Mouse (Mus musculus): ENCODE data around the gene Galnt9.
A peak's percentile ranks its signal among the peaks of the same experiment; 100 is the strongest.

The Galnt9 gene

DNA sequence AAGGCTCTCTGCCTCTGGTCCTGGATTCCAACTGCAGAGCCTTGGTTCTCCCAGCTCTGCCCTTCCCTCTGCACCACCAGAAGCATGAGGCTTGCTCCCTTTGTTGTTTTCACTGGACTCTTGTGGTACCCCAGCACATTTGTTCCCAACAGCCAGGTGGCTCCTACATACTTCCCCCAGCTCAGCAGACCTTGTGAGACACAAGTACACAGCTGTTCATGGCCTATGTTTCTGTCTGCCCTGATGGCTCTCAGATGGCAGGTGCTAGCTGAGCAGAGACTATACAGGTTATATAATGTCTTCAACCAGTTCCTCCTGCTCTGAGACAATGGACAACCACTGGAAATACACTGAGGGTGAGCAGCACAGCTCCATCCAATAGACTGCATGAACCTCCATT is 43.3 kb downstream of the Galnt9 start:
- DNase-seq (ENCODE audit: low read depth, low spot score): no peak

- no peak for DNase-seq (ENCODE audit: low read depth, low spot score)
Measured at GRCm38 (mm10) chr5:110589833-110590232, 45.7 kb downstream of the Galnt9 start.

GRCm38 (mm10) chr5:110594465-110594864 is 50.3 kb downstream of the Galnt9 start:
- DNase-seq (ENCODE audit: low read depth, low spot score): no peak

GRCm38 (mm10) chr5:110595341-110595740 is 51.2 kb downstream of the Galnt9 start:
- DNase-seq (ENCODE audit: low read depth, low spot score): no peak

- DNase-seq (ENCODE audit: low read depth, low spot score): no peak
Measured at GRCm38 (mm10) chr5:110596086-110596780, 52.1 kb downstream of the Galnt9 start.

GRCm38 (mm10) chr5:110597502-110597901 is 53.3 kb downstream of the Galnt9 start:
- peak; percentile 62 for DNase-seq (ENCODE audit: low read depth, low spot score)

DNA sequence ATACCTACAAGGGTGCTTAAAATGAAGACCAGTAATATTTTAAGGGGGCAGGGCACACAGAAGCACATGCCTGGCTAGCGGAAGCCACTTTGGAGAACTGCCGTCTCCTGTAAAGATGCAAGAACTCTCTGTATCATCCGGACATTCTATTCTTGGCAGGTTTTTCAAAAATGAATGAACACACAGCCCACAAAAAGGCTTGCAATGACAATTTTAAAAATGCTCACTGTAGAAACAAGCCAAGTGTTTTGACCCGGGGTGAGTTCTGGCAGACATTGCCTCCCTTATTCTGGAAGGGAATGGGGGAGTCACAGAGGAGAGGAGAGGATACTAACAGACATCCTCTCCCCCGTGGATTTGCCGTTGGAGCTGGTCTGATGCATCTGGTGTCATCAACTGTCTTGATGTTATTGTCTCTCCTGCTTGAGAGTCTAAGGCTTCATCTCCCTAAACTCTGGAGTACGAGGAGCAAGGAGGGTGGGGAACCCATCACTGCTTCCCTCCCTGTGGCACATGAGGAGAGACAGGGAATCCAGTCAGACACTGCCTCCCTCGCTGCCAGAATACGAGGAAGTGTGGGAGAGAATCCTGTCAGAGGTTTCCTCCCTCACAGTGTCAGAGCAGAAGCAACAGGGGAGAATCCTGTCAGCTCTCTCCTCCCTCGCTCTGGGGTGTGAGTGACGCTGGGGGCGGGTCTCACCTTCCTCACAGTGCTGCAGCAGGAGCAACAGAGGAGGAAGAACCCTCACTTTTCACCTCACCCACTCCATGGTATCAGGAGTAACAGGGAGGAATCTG is 54.3 kb downstream of the Galnt9 start:
- no peak for DNase-seq (ENCODE audit: low read depth, low spot score)

DNA sequence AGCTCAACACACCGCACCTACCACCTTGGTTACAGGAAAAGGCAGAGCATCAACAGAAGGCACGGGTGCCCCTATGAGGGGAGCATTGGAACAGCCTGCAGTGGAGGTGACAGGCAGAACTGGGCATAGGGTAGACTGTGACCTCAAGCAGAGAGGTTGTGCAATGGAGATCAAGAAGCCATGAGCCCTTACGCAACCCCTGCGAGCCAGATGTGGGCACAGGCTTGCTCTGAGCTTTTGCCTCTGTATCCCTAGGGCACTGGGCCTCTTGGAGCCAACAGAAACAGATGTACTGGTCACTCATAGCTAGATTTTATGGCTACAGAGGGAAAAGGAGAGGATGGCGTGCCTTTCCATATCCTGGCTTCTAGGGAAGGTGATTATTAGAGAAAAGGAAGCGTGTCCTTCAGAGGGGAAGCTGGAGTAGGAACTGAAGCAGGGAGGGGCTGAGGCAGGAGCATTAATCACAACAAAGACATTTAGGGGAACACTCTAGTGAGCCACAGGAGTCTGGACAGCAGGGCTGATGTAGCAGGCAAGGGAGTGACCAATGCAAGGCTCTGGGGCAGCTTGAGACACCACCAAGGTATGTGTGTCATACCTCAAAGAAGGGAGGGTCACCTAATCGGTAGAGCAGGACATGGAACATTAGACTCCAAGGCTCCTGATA is 59.0 kb downstream of the Galnt9 start:
- no peak for DNase-seq (ENCODE audit: low read depth, low spot score)

- DNase-seq (ENCODE audit: low read depth, low spot score): no peak
Measured at GRCm38 (mm10) chr5:110604311-110604710, 60.2 kb downstream of the Galnt9 start.

DNA sequence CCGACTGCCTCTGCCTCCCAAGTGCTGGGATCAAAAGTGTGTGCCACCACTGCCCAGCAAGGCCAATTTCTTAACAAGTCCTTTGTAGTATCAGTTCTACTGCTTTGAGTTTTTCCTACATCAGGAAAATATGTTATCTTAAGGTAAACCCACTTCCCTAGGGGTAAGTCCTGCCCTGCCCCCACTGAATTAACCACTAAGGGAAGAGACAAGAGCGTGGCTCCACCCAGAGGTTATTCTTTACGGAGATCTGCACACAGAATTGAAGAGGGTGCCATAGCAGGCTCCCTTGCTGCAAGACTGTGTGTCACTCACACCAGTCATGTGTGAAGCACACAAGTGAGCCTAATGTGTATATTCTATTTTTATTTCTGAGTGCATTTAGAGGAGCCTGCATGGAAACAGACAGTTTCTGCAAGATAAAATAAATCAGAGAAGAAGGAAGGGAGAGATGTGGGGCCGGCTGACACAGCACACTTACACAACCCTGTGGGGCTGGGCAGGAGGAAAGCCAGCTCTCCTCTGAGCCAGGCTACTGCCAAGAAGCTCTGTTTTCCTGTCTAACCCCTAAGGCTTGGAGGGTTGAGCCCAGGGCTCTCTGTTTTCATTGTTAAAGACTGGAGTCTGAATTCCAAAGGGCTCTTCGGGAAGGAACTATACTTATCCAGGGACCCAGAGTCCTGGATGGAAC is 61.5 kb downstream of the Galnt9 start:
- no peak for DNase-seq (ENCODE audit: low read depth, low spot score)

- DNase-seq (ENCODE audit: low read depth, low spot score): no peak
Measured at GRCm38 (mm10) chr5:110607767-110608166, 63.6 kb downstream of the Galnt9 start.

- no peak for DNase-seq (ENCODE audit: low read depth, low spot score)
Measured at GRCm38 (mm10) chr5:110608336-110608735, 64.2 kb downstream of the Galnt9 start.

DNA sequence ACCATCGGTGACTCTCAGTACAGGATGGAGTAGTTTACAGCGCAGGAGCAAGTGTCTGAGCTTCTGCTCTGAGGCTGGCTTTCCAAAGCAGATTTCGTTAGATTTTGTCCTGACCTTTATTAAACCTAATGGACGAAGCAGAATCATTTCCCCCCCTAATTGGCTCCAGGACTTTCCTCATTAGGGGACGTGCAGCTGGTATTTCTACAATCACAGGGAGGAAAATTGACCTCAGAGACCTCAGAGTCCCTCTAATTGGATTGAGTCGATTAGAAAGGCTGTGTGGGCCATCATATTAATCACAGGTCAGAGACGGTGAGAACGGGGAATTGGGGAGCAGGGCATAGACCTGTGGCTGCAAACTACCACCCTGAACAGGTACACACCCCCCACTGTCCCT is 64.8 kb downstream of the Galnt9 start:
- DNase-seq (ENCODE audit: low read depth, low spot score): no peak

GRCm38 (mm10) chr5:110609425-110609824 is 65.3 kb downstream of the Galnt9 start:
- DNase-seq (ENCODE audit: low read depth, low spot score): no peak

DNA sequence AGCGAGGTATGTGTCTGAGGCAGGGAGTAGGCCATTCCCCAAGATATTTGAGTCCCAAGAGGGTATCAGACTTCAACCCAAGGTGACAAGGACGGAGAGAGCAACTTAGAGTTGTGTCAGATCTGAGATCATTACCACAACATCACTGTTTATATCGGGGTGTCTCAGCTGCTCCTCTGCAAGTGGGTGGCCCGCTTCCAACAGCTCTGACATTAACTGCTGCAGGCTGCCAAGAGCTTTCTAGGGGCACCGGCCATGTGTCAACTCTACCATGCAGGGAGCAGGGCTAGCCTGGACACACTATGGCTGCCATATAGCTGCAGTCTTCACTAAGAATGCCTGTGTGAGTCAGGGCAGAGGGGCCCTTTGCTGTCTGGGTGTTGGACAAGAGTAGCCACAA is 65.7 kb downstream of the Galnt9 start:
- DNase-seq (ENCODE audit: low read depth, low spot score): no peak

- no peak for DNase-seq (ENCODE audit: low read depth, low spot score)
Measured at GRCm38 (mm10) chr5:110610484-110610883, 66.3 kb downstream of the Galnt9 start.

GRCm38 (mm10) chr5:110611435-110612158 is 67.4 kb downstream of the Galnt9 start:
- no peak for DNase-seq (ENCODE audit: low read depth, low spot score)

DNA sequence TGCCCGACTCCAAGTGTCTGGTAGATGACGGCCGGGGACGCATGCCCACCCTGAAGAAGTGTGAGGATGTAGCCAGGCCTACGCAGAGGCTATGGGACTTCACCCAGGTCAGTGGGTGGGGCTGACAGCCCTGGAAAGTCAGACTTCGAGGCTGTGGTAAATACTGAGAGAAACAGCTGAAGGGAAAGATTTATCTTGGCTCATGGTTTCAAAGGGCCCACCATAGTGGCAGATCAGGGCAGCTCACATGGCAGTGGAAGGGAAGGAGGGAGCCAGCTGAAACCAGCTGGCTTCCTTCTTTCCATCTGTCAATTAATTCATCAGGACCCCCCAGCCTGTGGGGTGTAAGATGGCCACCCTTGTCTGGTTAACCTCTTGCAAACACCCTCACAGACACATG is 75.1 kb downstream of the Galnt9 start:
- DNase-seq (ENCODE audit: low read depth, low spot score): no peak

DNA sequence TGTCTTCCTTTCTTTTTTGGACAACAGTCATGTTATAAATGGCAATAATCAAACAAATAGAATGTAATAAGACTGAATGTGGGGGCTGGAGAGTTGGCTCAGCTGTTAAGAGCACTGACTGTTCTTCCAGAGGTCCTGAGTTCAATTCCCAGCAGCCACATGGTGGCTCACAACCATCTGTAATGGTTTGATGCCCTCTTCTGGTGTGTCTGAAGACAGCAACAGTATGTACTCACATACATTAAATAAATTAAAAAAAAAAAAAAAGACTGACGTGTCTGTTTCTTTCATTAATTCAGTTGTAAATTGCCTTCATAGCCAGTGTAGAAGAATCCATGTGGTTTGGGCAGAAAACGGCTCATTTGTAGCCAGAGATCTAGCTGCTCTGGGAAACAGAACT is 80.2 kb downstream of the Galnt9 start:
- no peak for DNase-seq (ENCODE audit: low read depth, low spot score)

DNA sequence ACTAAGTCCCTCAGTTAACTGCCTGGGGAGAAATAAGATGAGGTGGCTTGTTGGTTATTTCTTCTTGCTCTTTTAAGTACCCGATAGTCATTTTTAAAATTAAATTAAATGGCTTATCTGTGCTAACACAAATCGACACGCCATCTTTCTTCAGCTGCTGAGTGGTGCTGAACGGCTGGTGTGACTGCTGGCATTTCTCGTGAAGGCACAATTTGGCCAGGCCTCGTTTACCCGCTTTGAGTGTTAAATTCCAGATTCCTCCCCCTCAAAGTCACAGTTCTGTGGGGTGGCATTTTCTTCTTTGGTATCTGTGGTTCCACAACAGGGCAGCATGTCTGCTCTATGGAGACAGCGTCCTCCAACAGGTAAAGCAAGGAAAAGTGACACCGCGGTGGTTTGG is 83.2 kb downstream of the Galnt9 start:
- DNase-seq (ENCODE audit: low read depth, low spot score): no peak

GRCm38 (mm10) chr5:110628156-110628555 is 84.0 kb downstream of the Galnt9 start:
- DNase-seq (ENCODE audit: low read depth, low spot score): no peak

All from retina, postnatal 7 days (tissue).